Mouse (Mus musculus) midbrain, embryonic 11.5 days (tissue): ENCODE data around the gene Erich3. TPM values are rescaled to one million over a fixed set of nuclear protein-coding genes. Genes with fewer than 3 reads are reported as not detected.
A peak's percentile ranks its signal among the peaks of the same experiment; 100 is the strongest.
"Not testable (repeated sequence)": the region's sequence is repeated elsewhere in the genome, so short reads cannot be mapped to it uniquely, and the experiment has no call there.

Experiments used
- ATAC-seq: fragments of 200-750 bp; cut with Nextera tagmentation; 2 replicates; pipeline ENCODE4 v1.8.0; 2017; ENCODE audit warnings: moderate TSS enrichment, moderate library complexity; ENCODE audit not compliant: low FRiP score
- DNase-seq: peaks from one replicate; pipeline ENCODE4 v3.0.0; 2015; ENCODE audit warnings: low spot score; ENCODE audit errors: missing footprints
- H3K27ac ChIP-seq: fragments of 300-500 bp; sonication (generic); 2 replicates; pipeline ENCODE4 v1.5.1; 2014; ENCODE audit warnings: low read depth, low read length
- H3K27me3 ChIP-seq: fragments of 300-500 bp; sonication (generic); 2 replicates; pipeline ENCODE4 v1.6.1; 2014; ENCODE audit warnings: mild to moderate bottlenecking, low read length, moderate library complexity, mixed read lengths; ENCODE audit not compliant: control insufficient read depth, insufficient read depth
- H3K36me3 ChIP-seq: fragments of 300-500 bp; sonication (generic); 2 replicates; pipeline ENCODE4 v1.6.1; 2014; ENCODE audit warnings: mild to moderate bottlenecking, low read length, moderate library complexity, mixed read lengths; ENCODE audit not compliant: control insufficient read depth, insufficient read depth
- H3K4me1 ChIP-seq: fragments of 300-500 bp; sonication (generic); 2 replicates; pipeline ENCODE4 v1.6.1; 2014; ENCODE audit warnings: low read length; ENCODE audit not compliant: control insufficient read depth, insufficient read depth
- H3K4me2 ChIP-seq: fragments of 300-500 bp; sonication (generic); 2 replicates; pipeline ENCODE4 v1.6.1; 2014; ENCODE audit warnings: mild to moderate bottlenecking, moderate library complexity
- H3K4me3 ChIP-seq: fragments of 300-500 bp; sonication (generic); 2 replicates; pipeline ENCODE4 v1.5.1; 2014; ENCODE audit warnings: low read depth, low read length
- H3K9ac ChIP-seq: fragments of 300-500 bp; sonication (generic); 2 replicates; pipeline ENCODE4 v1.6.1; 2014; ENCODE audit warnings: low read length
- H3K9me3 ChIP-seq: fragments of 300-500 bp; sonication (generic); 2 replicates; pipeline ENCODE4 v1.6.1; 2016; ENCODE audit warnings: low read length; ENCODE audit not compliant: control insufficient read depth
- WGBS: fragments of 180-500 bp; shearing (Covaris S2); extraction: QIAGEN DNeasy Blood & Tissue Kit; methylation state at CpG from one replicate; pipeline ENCODE4 v1.1.7; 2014; 5-methylcytosine and 5-hydroxymethylcytosine counted together
- polyA plus RNA-seq: library from polyadenylated mRNA; unstranded; fragments of >200 nt; fragmentation: Nextera tagmentation; extraction: Ambion mirVana; gene quantifications from 2 replicates; pipeline ENCODE4 v1.2.1, GENCODE M21; 2014

Erich3 gene
- polyA plus RNA-seq, result 0.20 and 0.80 TPM in 2 replicates

DNA sequence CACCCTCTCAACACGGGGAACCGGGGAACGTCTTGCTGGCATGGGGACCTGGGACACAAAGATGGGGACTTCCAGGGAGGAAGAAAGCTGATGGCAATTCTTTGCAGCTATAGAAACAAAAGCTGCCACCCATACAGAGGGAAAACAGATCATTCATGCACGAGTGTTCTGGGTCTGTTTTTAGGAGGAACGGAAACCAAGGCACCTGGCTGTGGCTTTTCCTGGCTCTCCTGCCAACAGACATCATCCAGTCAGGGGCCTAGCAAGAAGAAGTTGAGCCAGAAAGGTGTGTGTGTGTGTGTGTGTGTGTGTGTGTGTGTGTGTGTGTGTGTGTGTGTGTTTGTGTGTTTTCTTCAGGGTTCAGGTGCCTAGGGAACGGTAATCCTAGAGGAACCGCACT lies at the start of gene Erich3:
Erich3 (plus strand) TSS at position 315 of the 400 bp plus-strand sequence.
- DNase-seq (peak; percentile 89), ATAC-seq (no peak)
- H3K4me3 ChIP-seq, result peak within 1 kb of the TSS; percentile 42
- peak within 1 kb of the TSS; percentile 71 for H3K4me2 ChIP-seq
- peak within 1 kb of the TSS; percentile 56 for H3K9ac ChIP-seq
- 25% methylated on average over 7 of the region's 7 CpGs for WGBS
- H3K27ac ChIP-seq, result no peak within 1 kb of the TSS
- H3K9me3 ChIP-seq, result no peaks in the 10 kb centered on the region
- H3K36me3 ChIP-seq, result no peaks in the 10 kb centered on the region
- peaks cover 5% of the 10 kb centered on the region; the same call in 1 of the 2 replicates for H3K27me3 ChIP-seq
- peaks cover 5% of the 10 kb centered on the region; the same call in 1 of the 2 replicates for H3K4me1 ChIP-seq

DNA sequence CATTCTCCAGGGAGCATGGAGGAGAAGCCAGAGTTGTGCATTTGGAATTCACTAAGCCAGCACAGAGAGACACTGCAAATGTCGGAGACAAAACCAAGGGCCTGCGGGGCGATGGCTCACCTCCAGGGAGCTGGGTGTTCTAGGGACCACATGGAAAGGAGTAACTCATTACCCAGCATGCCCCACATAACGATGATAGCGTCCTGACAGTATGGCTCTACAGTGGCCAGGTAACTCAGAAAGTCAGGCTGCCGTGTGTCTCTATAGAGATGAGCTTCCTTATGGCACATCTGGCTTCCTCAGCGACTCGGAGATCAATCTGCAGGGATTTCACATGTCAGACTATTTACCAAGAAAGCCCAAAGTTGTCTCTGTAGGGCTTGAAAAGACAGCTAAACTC lies 48.9 kb upstream of the Erich3 start:
- H3K4me3 ChIP-seq, result no peak overlapping the region
- H3K9ac ChIP-seq, result no peak overlapping the region
- ATAC-seq (no peak), DNase-seq (no peak)
- H3K4me2 ChIP-seq, result no peak overlapping the region
- no peaks in the 10 kb centered on the region for H3K4me1 ChIP-seq
- H3K27me3 ChIP-seq, result no peaks in the 10 kb centered on the region
- no peaks in the 10 kb centered on the region for H3K36me3 ChIP-seq
- WGBS, result 83% methylated on average over 8 of the region's 8 CpGs
- no peak overlapping the region for H3K27ac ChIP-seq
- H3K9me3 ChIP-seq, result no peaks in the 10 kb centered on the region

DNA sequence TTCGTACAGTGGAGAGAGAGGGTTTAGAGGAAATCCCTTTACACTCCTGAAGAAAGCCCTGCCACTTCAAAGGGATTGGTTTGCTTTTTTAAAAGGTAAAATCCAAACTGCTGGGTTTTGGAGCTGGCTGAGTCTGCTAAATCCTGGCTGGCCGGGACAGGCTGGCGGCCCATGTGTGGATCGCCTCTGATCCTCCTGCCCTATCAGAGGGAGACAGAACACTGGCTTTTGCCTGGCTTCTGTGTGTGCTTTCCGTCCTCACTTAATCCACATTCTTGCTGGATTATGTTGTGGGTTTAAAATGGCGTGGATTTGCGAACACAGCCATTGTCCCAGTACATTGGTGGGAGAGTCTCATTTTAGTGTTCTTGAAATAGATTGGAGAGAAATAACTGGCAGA lies 48.4 kb upstream of the Erich3 start:
- no peaks in the 10 kb centered on the region for H3K36me3 ChIP-seq
- no peaks in the 10 kb centered on the region for H3K4me1 ChIP-seq
- no peaks in the 10 kb centered on the region for H3K27me3 ChIP-seq
- H3K4me3 ChIP-seq, result no peak overlapping the region
- H3K27ac ChIP-seq, result no peak overlapping the region
- H3K9me3 ChIP-seq, result no peaks in the 10 kb centered on the region
- H3K4me2 ChIP-seq, result no peak overlapping the region
- ATAC-seq (no peak), DNase-seq (no peak)
- 42% methylated on average over 7 of the region's 7 CpGs for WGBS
- H3K9ac ChIP-seq, result no peak overlapping the region

DNA sequence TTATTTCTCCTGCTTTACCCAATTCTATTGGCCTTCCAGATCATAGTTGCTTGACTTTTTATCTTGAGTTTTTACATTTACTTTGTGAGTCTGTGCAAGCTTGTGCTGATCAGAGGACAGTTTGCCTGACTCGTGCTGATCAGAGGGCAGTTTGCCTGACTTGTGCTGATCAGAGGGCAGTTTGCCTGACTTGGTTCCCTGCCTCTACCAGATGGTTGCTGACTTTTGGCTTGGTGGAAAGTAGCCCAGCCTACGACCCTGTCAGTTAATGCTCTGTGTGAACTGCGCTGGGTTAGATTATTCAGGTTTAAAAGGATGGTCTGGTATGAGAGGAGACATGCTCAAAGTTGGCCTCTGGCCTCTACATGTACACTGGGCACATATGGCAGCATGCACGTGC lies 47.6 kb upstream of the Erich3 start:
- 85% methylated on average over 4 of the region's 4 CpGs for WGBS
- Histone ChIP-seq H3K27ac (no peak overlapping the region), H3K4me1 (no peaks in the 10 kb centered on the region), H3K9me3 (no peaks in the 10 kb centered on the region), H3K36me3 (no peaks in the 10 kb centered on the region), H3K4me2 (no peak overlapping the region), H3K27me3 (no peaks in the 10 kb centered on the region), H3K9ac (no peak overlapping the region), H3K4me3 (no peak overlapping the region)
- no peak for DNase-seq
- ATAC-seq, result no peak

DNA sequence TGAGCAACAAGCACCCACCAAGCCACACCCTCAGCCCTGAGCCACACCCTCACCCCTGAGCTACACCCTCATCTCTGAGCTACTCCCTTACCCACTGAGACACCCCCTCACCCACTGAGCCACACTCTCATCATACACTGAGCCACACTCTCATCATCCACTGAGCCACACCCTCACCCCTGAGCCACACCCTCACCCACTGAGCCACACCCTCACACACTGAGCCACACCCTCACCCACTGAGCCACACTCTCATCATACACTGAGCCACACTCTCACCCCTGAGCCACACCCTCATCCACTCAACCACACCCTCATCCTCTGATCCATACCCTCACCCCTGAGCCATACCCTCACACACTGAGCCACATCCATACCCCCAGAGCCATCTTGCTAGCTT lies 35.4 kb upstream of the Erich3 start:
- DNase-seq, result no peak
- no peaks in the 10 kb centered on the region for H3K27me3 ChIP-seq
- H3K9me3 ChIP-seq, result no peaks in the 10 kb centered on the region
- H3K4me2 ChIP-seq, result no peak overlapping the region
- ATAC-seq, result peak; percentile 57
- H3K27ac ChIP-seq, result no peak overlapping the region
- no peaks in the 10 kb centered on the region for H3K4me1 ChIP-seq
- H3K4me3 ChIP-seq, result no peak overlapping the region
- no peak overlapping the region for H3K9ac ChIP-seq
- no peaks in the 10 kb centered on the region for H3K36me3 ChIP-seq

DNA sequence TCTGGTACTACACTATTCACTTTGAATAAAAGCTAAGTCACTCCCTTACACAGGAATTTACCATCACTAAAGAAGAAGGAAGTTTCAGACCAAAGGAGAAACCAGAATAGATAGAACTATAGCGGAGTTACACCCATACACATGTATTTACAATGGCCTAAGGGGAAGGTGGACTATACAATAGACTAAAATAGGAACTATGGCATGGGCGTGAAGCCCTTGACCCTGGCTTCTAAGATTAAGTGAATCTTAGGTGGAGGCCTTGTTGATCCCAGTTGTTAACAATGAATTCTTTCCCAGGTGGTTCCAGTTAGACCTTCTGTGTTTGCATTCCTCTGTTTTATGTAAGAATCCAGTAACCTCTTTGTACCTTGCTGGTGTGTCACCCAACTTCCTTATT lies 32.4 kb upstream of the Erich3 start:
- H3K36me3 ChIP-seq, H3K27ac ChIP-seq, H3K4me2 ChIP-seq, ATAC-seq, H3K27me3 ChIP-seq, H3K9ac ChIP-seq, H3K9me3 ChIP-seq, H3K4me3 ChIP-seq, DNase-seq, H3K4me1 ChIP-seq: not testable (repeated sequence)
- 89% methylated on average over 2 of the region's 2 CpGs for WGBS

DNA sequence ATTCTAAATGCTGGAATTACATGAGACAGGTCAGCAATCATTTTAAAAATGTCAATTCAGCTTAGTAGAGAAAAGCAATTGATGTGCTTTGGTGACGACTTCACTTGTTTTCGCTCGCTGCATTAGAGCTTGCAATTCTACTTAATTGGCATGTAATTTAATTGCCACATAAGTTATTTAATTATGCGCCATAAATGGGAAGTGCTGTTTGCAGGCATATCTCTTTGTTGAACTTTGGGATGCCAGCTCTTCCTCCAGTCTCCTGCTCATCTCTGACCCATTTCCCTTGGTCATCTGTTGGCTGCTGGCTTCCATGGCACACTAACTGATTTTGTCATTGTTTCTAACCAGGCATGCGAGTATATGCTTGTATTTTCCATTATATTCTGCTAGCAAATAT lies 30.6 kb upstream of the Erich3 start:
- ATAC-seq, result no peak
- Histone ChIP-seq H3K4me1 (no peaks in the 10 kb centered on the region), H3K27me3 (no peaks in the 10 kb centered on the region), H3K36me3 (no peaks in the 10 kb centered on the region), H3K9ac (no peak overlapping the region), H3K4me2 (no peak overlapping the region), H3K27ac (no peak overlapping the region), H3K4me3 (no peak overlapping the region), H3K9me3 (no peaks in the 10 kb centered on the region)
- DNase-seq, result no peak
- WGBS, result 93% methylated on average over 5 of the region's 5 CpGs

DNA sequence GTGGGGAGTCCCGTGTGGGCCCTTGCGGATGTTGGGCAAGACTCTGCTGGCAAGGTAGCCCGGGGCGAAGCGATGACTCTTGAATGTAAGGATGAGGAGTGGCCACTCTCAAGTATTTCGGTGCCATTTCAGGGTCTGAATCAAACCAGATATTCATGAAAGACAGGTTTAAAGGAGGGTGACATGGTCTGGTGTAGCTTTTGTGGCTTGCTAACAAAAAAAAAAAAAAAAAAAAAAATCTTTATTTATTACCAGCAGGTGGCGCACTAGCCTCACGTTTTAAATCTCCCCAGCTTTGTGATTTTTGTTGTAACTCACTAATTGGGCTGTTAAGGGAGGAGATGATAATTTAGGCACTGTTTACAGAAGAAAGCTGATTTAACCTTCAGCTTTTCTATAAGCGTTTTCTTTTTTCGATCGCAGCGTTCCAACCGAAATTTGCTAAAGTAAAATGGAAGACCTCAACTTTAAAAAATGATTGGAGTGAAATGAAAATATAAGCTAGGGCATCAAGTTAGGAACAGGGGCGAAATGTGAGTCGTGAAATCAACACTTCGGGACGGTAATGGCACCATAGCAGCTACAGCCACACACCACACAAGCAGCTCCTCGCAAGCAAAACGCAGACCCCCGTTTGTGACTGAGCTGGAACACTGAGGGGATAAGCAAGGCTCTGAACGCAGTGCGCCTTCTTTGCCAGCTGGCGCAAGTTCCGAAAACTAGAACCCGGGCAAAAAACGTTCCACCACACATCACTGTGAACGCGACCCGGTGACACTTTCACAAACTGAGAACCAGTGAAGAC lies 16.8 kb upstream of the Erich3 start:
- no peak overlapping the region for H3K9ac ChIP-seq
- DNase-seq (peak; percentile 88), ATAC-seq (peak; percentile 59)
- H3K4me1 ChIP-seq, result no peaks in the 10 kb centered on the region
- H3K9me3 ChIP-seq, result no peaks in the 10 kb centered on the region
- H3K4me3 ChIP-seq, result no peak overlapping the region
- WGBS, result 65% methylated on average over 28 of the region's 29 CpGs
- no peaks in the 10 kb centered on the region for H3K27me3 ChIP-seq
- H3K36me3 ChIP-seq, result no peaks in the 10 kb centered on the region
- H3K4me2 ChIP-seq, result no peak overlapping the region
- H3K27ac ChIP-seq, result no peak overlapping the region

DNA sequence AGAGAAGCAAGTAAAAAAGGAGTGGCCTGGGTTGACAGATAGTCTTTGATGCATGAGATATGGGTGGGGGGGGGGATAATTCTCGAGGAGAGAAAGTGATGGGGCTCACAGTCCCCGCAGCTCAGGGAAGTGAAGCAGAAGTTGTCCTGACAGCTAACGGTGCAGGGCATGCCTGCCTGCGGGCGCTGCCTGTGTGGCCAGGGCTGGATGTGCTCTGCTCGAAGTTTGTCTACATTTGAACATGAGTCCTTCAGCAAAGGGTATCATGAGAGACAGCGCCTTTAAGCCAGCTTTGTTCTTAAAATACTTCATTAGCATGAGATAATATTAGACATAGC lies 16.2 kb upstream of the Erich3 start:
- H3K9me3 ChIP-seq, result no peaks in the 10 kb centered on the region
- no peaks in the 10 kb centered on the region for H3K36me3 ChIP-seq
- peak; percentile 12; the same call in 1 of the 2 replicates for ATAC-seq
- no peak overlapping the region for H3K9ac ChIP-seq
- WGBS, result 70% methylated on average over 7 of the region's 7 CpGs
- H3K27me3 ChIP-seq, result no peaks in the 10 kb centered on the region
- no peak overlapping the region for H3K4me2 ChIP-seq
- DNase-seq, result no peak
- H3K4me1 ChIP-seq, result no peaks in the 10 kb centered on the region
- no peak overlapping the region for H3K4me3 ChIP-seq
- no peak overlapping the region for H3K27ac ChIP-seq
